Mouse (Mus musculus) limb, embryonic 13.5 days (tissue): ENCODE results near the gene Siva1. TPM values are rescaled to one million over a fixed set of nuclear protein-coding genes. Genes with fewer than 3 reads are reported as not detected.

Experiments
- ATAC-seq: fragments of 200-750 bp; cut with Nextera tagmentation; 2 replicates; pipeline ENCODE4 v1.8.0; 2017; ENCODE audit warnings: low read depth, moderate number of reproducible peaks, moderate TSS enrichment; ENCODE audit not compliant: low FRiP score
- H3K27ac ChIP-seq: fragments of 300-500 bp; sonication (generic); 2 replicates; pipeline ENCODE4 v1.5.1; 2015; ENCODE audit warnings: inconsistent platforms, mild to moderate bottlenecking, moderate library complexity
- H3K27me3 ChIP-seq: fragments of 300-500 bp; sonication (generic); 2 replicates; pipeline ENCODE4 v1.6.1; 2015; ENCODE audit warnings: mild to moderate bottlenecking, inconsistent platforms
- H3K36me3 ChIP-seq: fragments of 300-500 bp; sonication (generic); 2 replicates; pipeline ENCODE4 v1.6.1; 2015; ENCODE audit warnings: inconsistent platforms, mild to moderate bottlenecking, moderate library complexity
- H3K4me1 ChIP-seq: fragments of 300-500 bp; sonication (generic); 2 replicates; pipeline ENCODE4 v1.6.1; 2015; ENCODE audit warnings: inconsistent platforms
- H3K4me2 ChIP-seq: fragments of 300-500 bp; sonication (generic); replicated peaks from 2 replicates; pipeline ENCODE4 v1.6.1; 2015; ENCODE audit warnings: inconsistent platforms, mild to moderate bottlenecking, moderate library complexity
- H3K4me3 ChIP-seq: fragments of 300-500 bp; sonication (generic); 2 replicates; pipeline ENCODE4 v1.5.1; 2015; ENCODE audit warnings: moderate library complexity, mild to moderate bottlenecking, inconsistent platforms
- H3K9ac ChIP-seq: fragments of 300-500 bp; sonication (generic); 2 replicates; pipeline ENCODE4 v1.6.1; 2015; ENCODE audit warnings: mild to moderate bottlenecking, inconsistent platforms
- H3K9me3 ChIP-seq: fragments of 300-500 bp; sonication (generic); 2 replicates; pipeline ENCODE4 v1.6.1; 2016; ENCODE audit warnings: inconsistent platforms
- WGBS: fragments of 180-500 bp; shearing (Covaris S2); methylation state at CpG from one replicate; pipeline ENCODE4 v1.1.7; 2015; 5-methylcytosine and 5-hydroxymethylcytosine counted together
- polyA plus RNA-seq: library from polyadenylated mRNA; unstranded; fragments of >200 nt; fragmentation: Nextera tagmentation; extraction: Ambion mirVana; gene quantifications from 2 replicates; pipeline ENCODE4 v1.2.1, GENCODE M21; 2015

The Siva1 gene
- 246 and 251 TPM in 2 replicates for polyA plus RNA-seq

DNA sequence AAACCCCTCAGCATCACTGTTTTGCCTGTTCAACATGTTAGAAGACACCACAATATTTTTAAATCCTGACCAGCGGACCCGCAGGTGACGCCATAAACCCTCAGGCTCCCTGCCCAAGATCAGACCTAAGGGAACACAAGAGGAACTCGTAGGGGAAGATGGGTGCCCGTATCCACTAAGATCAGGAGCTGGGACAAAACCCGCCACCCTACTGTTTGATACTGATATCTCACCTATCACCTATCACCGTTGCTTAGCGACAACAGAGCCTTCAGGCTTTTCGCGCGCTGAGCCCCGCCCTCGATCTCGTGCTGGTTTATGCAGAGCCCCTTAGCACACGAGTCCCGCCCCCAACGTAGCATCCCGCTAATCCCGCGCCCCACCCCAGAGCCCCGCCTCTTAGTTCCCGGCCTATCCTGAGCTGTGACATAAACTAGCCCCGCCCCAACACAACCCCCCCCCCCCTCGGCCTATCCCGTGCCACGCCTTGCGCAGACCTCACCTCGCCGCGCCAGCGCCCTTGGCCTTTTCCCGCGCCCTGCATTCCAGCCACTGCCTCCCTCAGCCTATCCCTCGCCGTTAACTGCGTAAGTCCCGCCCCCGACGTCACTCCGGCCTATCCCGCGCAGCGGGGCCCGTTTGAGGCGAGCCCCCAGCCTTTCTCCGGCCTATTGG lies at the start of gene Siva1:
Gene Siva1 (plus strand): TSS at position 500 of the 675 bp plus-strand sequence.
- peak within 1 kb of the TSS; percentile 68 for H3K4me3 ChIP-seq
- WGBS = 1% methylated on average over 45 of the region's 46 CpGs
- H3K9ac ChIP-seq = peak within 1 kb of the TSS; percentile 93
- H3K27me3 ChIP-seq = no peaks in the 10 kb centered on the region
- peaks cover 16% of the 10 kb centered on the region for H3K4me1 ChIP-seq
- ATAC-seq = peak; percentile 98
- H3K9me3 ChIP-seq = no peaks in the 10 kb centered on the region
- peak within 1 kb of the TSS; percentile 88 for H3K27ac ChIP-seq
- peak within 1 kb of the TSS; percentile 77 for H3K4me2 ChIP-seq
- H3K36me3 ChIP-seq = peaks cover 26% of the 10 kb centered on the region

DNA sequence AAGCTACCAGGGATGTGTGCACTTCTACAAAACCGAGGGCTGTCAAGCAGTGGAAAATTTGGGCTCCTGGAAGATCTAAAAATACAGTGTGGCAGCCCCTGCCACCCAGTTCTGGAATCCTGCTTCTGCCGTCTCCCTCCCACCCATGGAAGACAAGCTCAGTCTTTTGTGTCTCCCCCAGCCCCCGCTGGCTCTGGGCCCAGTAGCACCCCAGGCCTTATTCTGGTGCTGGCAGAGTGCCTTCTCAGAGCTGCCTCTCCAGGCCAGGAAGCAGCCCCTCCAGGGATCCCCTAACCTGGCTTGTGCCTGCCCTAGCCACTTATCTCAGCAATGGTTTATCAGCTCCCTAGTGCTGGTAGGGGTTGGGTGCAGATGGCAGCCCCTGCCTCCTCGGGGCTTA lies 49.5 kb upstream of the Siva1 start:
- H3K4me3 ChIP-seq = no peak overlapping the region
- no peak for ATAC-seq
- peaks cover 57% of the 10 kb centered on the region for H3K4me1 ChIP-seq
- 0 out of 2 replicates have a peak, but pooled peaks cover under 1% of the 10 kb centered on the region for H3K36me3 ChIP-seq
- peak overlapping the region; percentile 4; the same call in 1 of the 2 replicates for H3K4me2 ChIP-seq
- H3K9ac ChIP-seq = peak overlapping the region; percentile 39; the same call in 1 of the 2 replicates
- no peaks in the 10 kb centered on the region for H3K9me3 ChIP-seq
- peaks cover 3% of the 10 kb centered on the region; the same call in 1 of the 2 replicates for H3K27me3 ChIP-seq
- peak overlapping the region; percentile 58; the same call in 1 of the 2 replicates for H3K27ac ChIP-seq
- WGBS = 49% methylated on average over 4 of the region's 4 CpGs

DNA sequence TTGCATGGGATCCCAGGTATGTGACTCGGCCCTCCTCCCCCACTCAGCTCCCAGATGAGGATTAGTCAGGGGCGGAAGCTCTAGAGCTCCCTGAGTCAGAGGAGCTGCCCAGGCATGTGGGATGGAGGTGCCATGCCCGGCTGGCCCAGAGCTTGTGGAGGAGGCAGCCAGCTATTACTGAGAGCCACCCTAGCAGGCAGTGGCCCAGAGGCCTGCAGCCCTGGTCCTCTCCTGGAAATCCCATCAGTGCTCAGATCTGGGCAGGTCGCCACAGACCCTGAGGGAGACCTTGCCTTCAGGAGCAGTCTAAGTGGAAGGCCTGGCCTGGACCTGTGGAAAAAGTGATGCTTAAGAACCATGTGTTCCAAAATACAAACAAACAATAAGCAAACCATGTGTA lies 48.9 kb upstream of the Siva1 start:
- Histone ChIP-seq H3K27me3 (no peaks in the 10 kb centered on the region), H3K9me3 (no peaks in the 10 kb centered on the region), H3K4me2 (no peak overlapping the region), H3K9ac (no peak overlapping the region), H3K4me3 (no peak overlapping the region), H3K27ac (no peak overlapping the region; the same call in 1 of the 2 replicates), H3K4me1 (peaks cover 54% of the 10 kb centered on the region), H3K36me3 (peaks cover 6% of the 10 kb centered on the region; the same call in 1 of the 2 replicates)
- no peak for ATAC-seq
- WGBS = 68% methylated on average over 4 of the region's 4 CpGs

DNA sequence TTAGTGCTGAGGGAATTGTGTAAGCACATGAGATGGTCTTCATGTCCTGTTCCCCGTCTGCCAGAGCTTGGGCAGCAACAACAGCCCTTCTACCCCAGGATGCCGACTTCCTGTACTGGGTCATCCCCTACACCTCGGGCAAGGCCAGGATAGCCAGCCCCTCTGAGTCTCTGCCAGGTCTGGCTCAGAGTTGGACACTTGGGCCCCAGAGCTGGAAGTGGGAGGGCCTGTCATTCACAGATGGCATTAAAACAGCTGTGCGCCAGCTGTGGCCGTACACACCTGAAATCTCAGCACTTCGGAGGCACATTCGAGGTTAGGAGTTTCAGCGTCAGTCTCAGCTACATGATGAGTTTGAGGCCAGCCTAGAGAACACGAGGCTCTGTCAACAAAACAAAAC lies 48.0 kb upstream of the Siva1 start:
- Histone ChIP-seq H3K4me2 (no peak overlapping the region), H3K36me3 (peaks cover 6% of the 10 kb centered on the region; the same call in 1 of the 2 replicates), H3K4me3 (no peak overlapping the region), H3K9ac (no peak overlapping the region), H3K27me3 (no peaks in the 10 kb centered on the region), H3K4me1 (peaks cover 54% of the 10 kb centered on the region), H3K27ac (no peak overlapping the region), H3K9me3 (no peaks in the 10 kb centered on the region)
- 0 out of 2 replicates have a peak, but pooled peaks have one; percentile 10 for ATAC-seq
- 49% methylated on average over 9 of the region's 9 CpGs for WGBS

DNA sequence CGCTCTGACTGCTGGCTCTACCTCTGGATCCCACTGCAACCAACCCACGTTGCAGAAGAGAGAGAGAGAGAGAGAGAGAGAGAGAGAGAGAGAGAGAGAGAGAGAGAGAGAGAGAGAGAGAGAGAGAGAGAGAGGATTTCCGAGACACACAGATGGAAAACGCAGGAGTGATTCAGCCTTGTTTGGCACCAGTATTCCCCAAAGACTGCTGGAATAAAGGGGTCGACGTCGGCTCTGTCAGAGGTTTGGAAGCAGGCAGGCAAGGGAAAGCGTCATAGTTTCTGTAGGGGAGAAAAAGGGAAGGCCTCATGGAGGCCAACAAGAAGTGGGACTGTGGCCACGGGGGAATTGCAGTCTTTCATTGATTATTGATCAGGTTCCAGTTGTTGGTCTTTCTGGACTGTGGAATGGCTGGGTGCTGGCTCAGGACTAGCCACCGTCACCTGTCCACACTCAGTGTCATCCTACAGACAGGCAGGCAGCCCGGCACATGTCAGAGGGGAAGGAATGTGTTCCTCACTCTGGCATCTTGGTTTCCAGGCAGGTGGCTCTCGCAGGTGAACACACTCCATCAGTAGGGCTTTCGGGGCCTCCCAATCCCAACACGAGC lies 47.5 kb upstream of the Siva1 start:
- H3K36me3 ChIP-seq = peaks cover 6% of the 10 kb centered on the region; the same call in 1 of the 2 replicates
- no peak overlapping the region for H3K4me2 ChIP-seq
- no peaks in the 10 kb centered on the region for H3K27me3 ChIP-seq
- peaks cover 54% of the 10 kb centered on the region for H3K4me1 ChIP-seq
- no peak overlapping the region for H3K27ac ChIP-seq
- WGBS = 67% methylated on average over 14 of the region's 14 CpGs
- H3K4me3 ChIP-seq = no peak overlapping the region
- no peaks in the 10 kb centered on the region for H3K9me3 ChIP-seq
- no peak for ATAC-seq
- H3K9ac ChIP-seq = 0 out of 2 replicates have a peak overlapping the region, but pooled peaks have one; percentile 8

DNA sequence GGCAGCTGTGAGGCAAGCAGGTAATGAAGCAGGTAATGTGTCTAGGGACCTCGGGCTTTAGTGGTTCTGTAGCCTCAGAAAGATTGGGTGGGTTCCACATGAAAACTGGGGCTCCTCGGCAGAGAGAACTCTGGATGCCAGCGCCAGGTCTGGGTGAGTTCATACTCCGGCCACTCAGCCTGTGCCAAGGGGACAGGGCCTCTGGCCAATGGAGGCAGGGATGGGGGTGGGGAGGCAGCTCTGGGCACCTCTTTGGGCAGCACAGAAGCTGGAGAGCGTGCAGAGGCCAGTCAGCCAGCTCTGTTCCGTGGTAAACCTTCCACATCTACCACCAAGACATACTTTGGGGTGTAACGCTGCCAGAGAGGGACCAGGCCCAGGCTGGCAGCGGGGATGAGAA lies 46.9 kb upstream of the Siva1 start:
- ATAC-seq = no peak
- Histone ChIP-seq H3K9ac (no peak overlapping the region), H3K4me2 (no peak overlapping the region), H3K4me3 (no peak overlapping the region), H3K4me1 (peaks cover 59% of the 10 kb centered on the region), H3K27ac (no peak overlapping the region), H3K36me3 (peaks cover 6% of the 10 kb centered on the region; the same call in 1 of the 2 replicates), H3K9me3 (no peaks in the 10 kb centered on the region), H3K27me3 (no peaks in the 10 kb centered on the region)
- 85% methylated on average over 8 of the region's 8 CpGs for WGBS

DNA sequence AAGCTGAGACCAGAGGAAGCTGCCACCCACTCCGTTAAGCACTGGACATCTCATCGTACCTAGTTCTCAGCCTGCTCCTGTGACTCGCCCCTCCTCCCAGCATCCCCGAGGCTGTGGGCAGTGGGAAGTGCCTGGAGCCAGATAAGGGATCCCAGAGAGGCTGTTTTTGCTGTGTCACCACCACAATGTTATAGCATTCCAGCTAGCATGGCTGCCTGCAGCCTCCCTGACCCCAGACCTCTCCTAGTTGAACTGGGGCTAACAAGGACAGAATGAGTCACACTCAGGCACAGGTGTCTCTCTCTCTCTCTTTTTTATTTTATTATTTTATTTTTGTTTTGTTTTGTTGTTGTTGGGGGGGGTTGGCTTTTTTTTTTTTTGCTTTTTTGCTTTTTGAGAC lies 45.3 kb upstream of the Siva1 start:
- H3K4me1 ChIP-seq = peaks cover 46% of the 10 kb centered on the region
- H3K36me3 ChIP-seq = peaks cover 20% of the 10 kb centered on the region
- no peaks in the 10 kb centered on the region for H3K27me3 ChIP-seq
- WGBS = 29% methylated on average over 4 of the region's 4 CpGs
- H3K4me3 ChIP-seq = no peak overlapping the region
- H3K9ac ChIP-seq = no peak overlapping the region
- no peak overlapping the region for H3K27ac ChIP-seq
- H3K4me2 ChIP-seq = no peak overlapping the region
- no peaks in the 10 kb centered on the region for H3K9me3 ChIP-seq
- ATAC-seq = no peak

DNA sequence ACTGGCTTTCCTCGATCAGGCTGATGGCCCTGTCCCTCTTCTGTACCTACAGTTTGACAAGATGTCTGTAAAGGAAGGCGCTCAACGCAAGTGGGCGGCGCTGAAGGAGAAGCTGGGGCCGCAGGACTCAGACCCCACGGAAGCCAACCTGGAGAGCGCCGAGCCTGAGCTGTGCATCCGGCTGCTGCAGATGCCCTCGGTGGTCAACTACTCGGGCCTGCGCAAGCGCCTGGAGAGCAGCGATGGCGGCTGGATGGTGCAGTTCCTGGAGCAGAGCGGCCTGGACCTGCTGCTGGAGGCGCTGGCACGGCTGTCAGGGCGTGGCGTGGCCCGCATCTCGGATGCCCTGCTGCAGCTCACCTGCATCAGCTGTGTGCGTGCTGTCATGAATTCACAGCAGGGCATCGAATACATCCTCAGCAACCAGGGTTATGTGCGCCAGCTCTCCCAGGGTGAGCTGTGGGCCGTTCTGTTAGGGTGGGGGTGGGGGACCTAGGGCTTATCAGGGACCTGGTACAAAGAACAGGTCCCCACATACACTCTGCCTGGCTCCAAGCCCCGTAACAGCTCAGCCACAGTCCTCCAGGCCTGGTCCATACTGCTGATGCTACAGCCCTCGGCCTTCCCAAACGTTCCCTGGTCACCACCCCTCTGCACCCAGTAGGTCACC lies 44.4 kb upstream of the Siva1 start:
- Histone ChIP-seq H3K9me3 (no peaks in the 10 kb centered on the region), H3K4me1 (peaks cover 40% of the 10 kb centered on the region), H3K27ac (no peak overlapping the region), H3K9ac (no peak overlapping the region), H3K27me3 (no peaks in the 10 kb centered on the region), H3K4me2 (no peak overlapping the region), H3K36me3 (peaks cover 20% of the 10 kb centered on the region), H3K4me3 (no peak overlapping the region)
- 85% methylated on average over 30 of the region's 30 CpGs for WGBS
- ATAC-seq = no peak

DNA sequence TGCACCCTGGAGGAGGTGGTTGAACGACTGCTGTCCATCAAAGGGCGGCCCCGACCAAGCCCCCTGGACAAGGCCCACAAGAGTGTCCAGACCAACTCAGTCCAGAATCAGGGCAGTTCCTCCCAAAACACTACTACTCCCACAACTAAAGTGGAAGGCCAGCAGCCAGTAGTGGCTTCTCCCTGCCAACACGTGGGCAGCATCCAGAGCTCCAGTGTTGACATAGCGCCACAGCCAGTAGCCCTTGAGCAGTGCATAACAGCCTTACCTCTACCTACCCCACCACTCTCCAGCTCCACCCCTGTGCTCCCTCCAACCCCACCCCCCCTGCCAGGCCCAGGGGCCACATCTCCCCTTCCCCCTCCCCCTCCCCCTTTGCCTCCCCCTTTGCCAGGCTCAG lies 40.5 kb upstream of the Siva1 start:
- H3K9ac ChIP-seq = no peak overlapping the region
- no peak overlapping the region for H3K4me3 ChIP-seq
- H3K27me3 ChIP-seq = no peaks in the 10 kb centered on the region
- no peak overlapping the region for H3K27ac ChIP-seq
- peaks cover 23% of the 10 kb centered on the region for H3K36me3 ChIP-seq
- peaks cover 15% of the 10 kb centered on the region; the same call in 1 of the 2 replicates for H3K4me1 ChIP-seq
- no peak for ATAC-seq
- H3K9me3 ChIP-seq = no peaks in the 10 kb centered on the region
- 82% methylated on average over 5 of the region's 5 CpGs for WGBS
- H3K4me2 ChIP-seq = no peak overlapping the region

DNA sequence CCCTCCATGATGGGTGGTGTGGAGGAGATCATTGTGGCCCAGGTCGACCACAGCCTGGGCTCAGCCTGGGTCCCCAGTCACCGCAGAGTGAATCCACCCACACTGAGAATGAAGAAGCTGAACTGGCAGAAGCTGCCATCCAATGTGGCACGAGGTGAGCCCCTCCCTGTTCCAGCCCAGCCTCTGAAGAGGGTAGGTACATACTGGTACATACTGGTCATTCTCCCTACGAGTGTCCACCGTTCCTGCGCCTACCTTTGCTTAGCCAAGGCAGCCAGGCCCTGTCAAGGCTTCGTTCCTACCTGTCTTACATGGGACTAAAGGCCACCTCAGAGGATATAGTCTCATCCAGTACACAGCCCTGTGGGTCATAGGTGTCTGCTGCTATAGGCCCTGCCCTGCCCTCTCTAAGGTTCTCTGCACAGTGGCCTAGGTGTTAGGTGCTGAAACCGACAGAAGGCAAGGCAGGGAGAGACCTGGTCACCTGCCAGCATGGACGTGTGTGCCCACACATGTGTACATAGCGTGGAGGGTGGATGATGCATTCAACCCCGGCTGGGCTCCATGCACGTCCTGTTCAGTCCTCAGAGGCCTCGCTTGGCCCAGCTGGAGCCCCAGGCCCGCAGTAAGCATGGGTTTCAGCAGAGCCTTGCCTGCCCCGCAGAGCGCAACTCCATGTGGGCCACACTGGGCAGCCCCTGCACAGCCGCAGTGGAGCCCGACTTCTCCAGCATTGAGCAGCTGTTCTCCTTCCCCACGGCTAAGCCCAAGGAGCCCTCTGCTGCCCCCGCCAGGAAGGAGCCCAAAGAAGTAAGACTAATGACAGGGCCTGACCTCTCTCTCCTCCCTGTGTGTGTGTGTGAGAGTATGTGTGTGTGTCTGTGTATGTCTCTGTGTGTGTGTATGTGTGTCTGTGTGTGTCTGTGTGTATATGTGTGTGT lies 39.5 kb upstream of the Siva1 start:
- Histone ChIP-seq H3K9ac (no peak overlapping the region), H3K27ac (no peak overlapping the region)

DNA sequence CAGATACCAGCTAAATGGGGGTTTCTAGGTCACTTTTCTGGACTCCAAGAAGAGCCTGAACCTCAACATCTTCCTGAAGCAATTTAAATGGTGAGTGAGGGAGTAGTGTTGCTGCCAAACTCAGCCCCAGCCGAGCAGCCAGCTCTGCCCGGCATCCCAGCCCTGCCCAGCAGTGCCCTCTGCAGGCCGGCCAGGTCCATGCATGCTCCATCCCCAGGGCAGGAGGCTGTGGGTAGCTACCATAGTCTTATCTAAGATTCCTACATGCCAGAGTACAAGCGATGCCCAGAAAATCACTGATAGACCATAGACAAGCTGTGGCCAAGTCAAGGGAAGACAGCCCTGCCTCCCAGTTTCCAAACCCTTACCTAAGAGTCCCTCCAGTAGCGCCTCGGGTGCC lies 38.7 kb upstream of the Siva1 start:
- no peak overlapping the region for H3K4me2 ChIP-seq
- H3K9me3 ChIP-seq = no peaks in the 10 kb centered on the region
- no peak overlapping the region for H3K27ac ChIP-seq
- WGBS = 50% methylated on average over 6 of the region's 6 CpGs
- H3K9ac ChIP-seq = no peak overlapping the region
- no peak overlapping the region for H3K4me3 ChIP-seq
- peaks cover 12% of the 10 kb centered on the region; the same call in 1 of the 2 replicates for H3K4me1 ChIP-seq
- 0 out of 2 replicates have a peak, but pooled peaks have one; percentile 54 for ATAC-seq
- peaks cover 31% of the 10 kb centered on the region for H3K36me3 ChIP-seq
- no peaks in the 10 kb centered on the region for H3K27me3 ChIP-seq

More for the DNA sequence above, 39.5 kb upstream of the Siva1 start:
- 65% methylated on average over 20 of the region's 20 CpGs for WGBS
- Histone ChIP-seq H3K9me3 (no peaks in the 10 kb centered on the region), H3K27me3 (no peaks in the 10 kb centered on the region), H3K4me1 (peaks cover 12% of the 10 kb centered on the region; the same call in 1 of the 2 replicates), H3K4me2 (no peak overlapping the region), H3K4me3 (no peak overlapping the region), H3K36me3 (peaks cover 32% of the 10 kb centered on the region)
- peak; percentile 49; the same call in 1 of the 2 replicates for ATAC-seq
